Mouse (Mus musculus) MEL (cell line): ENCODE measurements at regions not wholly inside any gene's neighbourhood (a gene's known extent, or its start where the extent isn't known, plus 50 kb on each side); places are given as distances from the start of the nearest gene placed in this dataset.

Experiments
- DNase-seq: peaks from one replicate; pipeline ENCODE4 v3.0.0; 2011; ENCODE audit warnings: low read depth, low spot score
- H3K27ac ChIP-seq: 2 replicates; pipeline ENCODE4 v1.5.1; 2012; ENCODE audit warnings: low read depth, mild to moderate bottlenecking, control low read depth, low read length, moderate library complexity; ENCODE audit not compliant: control insufficient read depth
- H3K27me3 ChIP-seq, 2 experiments: fragments of 150-350 bp in 1 of 2; sonication (generic) in 1 of 2; 2 replicates each; pipeline ENCODE4 v1.6.1; 2012; ENCODE audit warnings: low read length in 2 of 2, mild to moderate bottlenecking in 2 of 2, improper control_type of control experiment in 1 of 2, moderate library complexity in 1 of 2; ENCODE audit not compliant: insufficient read depth in 2 of 2, control insufficient read depth in 1 of 2
- H3K36me3 ChIP-seq, 2 experiments: 2 replicates each; pipeline ENCODE4 v1.6.1; 2012 to 2014; ENCODE audit warnings: low read length in 2 of 2, improper control_type of control experiment in 1 of 2, inconsistent platforms in 1 of 2, mild to moderate bottlenecking in 1 of 2; ENCODE audit not compliant: insufficient read depth in 2 of 2, control insufficient read depth in 1 of 2
- H3K4me1 ChIP-seq, 2 experiments: fragments of 150-350 bp in 1 of 2; sonication (generic) in 1 of 2; 2 replicates each; pipeline ENCODE4 v1.6.1; 2012; ENCODE audit warnings: low read length in 2 of 2, improper control_type of control experiment in 1 of 2, mild to moderate bottlenecking in 1 of 2; ENCODE audit not compliant: insufficient read depth in 2 of 2, control insufficient read depth in 1 of 2
- H3K4me3 ChIP-seq, 2 experiments: fragments of 150-350 bp in 1 of 2; sonication (generic) in 1 of 2; 2 replicates each; pipeline ENCODE4 v1.5.1; 2012; ENCODE audit warnings: low read depth in 2 of 2, low read length in 2 of 2, mild to moderate bottlenecking in 2 of 2, moderate library complexity in 2 of 2, control low read depth in 1 of 2, improper control_type of control experiment in 1 of 2; ENCODE audit not compliant: control insufficient read depth in 1 of 2, insufficient read depth in 1 of 2
- H3K79me2 ChIP-seq: 2 replicates; pipeline ENCODE4 v1.6.1; 2012; ENCODE audit warnings: mild to moderate bottlenecking, low read length, moderate library complexity; ENCODE audit not compliant: control insufficient read depth, poor library complexity, insufficient read depth
- H3K9ac ChIP-seq: 2 replicates; pipeline ENCODE4 v1.6.1; 2012; ENCODE audit warnings: low read depth, mild to moderate bottlenecking, control low read depth, low read length, moderate library complexity; ENCODE audit not compliant: control insufficient read depth, poor library complexity, severe bottlenecking
- H3K9me3 ChIP-seq: fragments of 150-350 bp; sonication (generic); replicated peaks from 2 replicates; pipeline ENCODE4 v1.6.1; 2012; ENCODE audit warnings: mild to moderate bottlenecking, low read length, improper control_type of control experiment, moderate library complexity; ENCODE audit not compliant: insufficient read depth
- BHLHE40 ChIP-seq: IDR thresholded peaks from 2 replicates; pipeline ENCODE4 v1.6.1; 2012; ENCODE audit warnings: low read depth, mild to moderate bottlenecking, inconsistent platforms, low read length, improper control_type of control experiment, borderline replicate concordance
- CHD1 ChIP-seq: IDR thresholded peaks from 2 replicates; pipeline ENCODE4 v1.6.1; 2012; ENCODE audit warnings: low read depth, mild to moderate bottlenecking, inconsistent platforms, low read length, improper control_type of control experiment
- CHD2 ChIP-seq: IDR thresholded peaks from 2 replicates; pipeline ENCODE4 v1.6.1; 2011; ENCODE audit warnings: low read length, improper control_type of control experiment
- EP300 ChIP-seq, 2 experiments: IDR thresholded peaks; 2 replicates each; pipeline ENCODE4 v1.6.1; 2011; ENCODE audit warnings: improper control_type of control experiment in 2 of 2, low read length in 2 of 2, low read depth in 1 of 2, mild to moderate bottlenecking in 1 of 2
- ETS1 ChIP-seq: IDR thresholded peaks from 2 replicates; pipeline ENCODE4 v1.6.1; 2012; ENCODE audit warnings: low read depth, mild to moderate bottlenecking, inconsistent platforms, low read length, improper control_type of control experiment, moderate library complexity
- GABPA ChIP-seq: IDR thresholded peaks from 2 replicates; pipeline ENCODE4 v1.6.1; 2012; ENCODE audit warnings: low read depth, mild to moderate bottlenecking, inconsistent platforms, low read length, improper control_type of control experiment, moderate library complexity
- HCFC1 ChIP-seq: IDR thresholded peaks from 2 replicates; pipeline ENCODE4 v1.6.1; 2012; ENCODE audit warnings: low read depth, mild to moderate bottlenecking, inconsistent platforms, low read length, improper control_type of control experiment, moderate library complexity
- MXI1 ChIP-seq: IDR thresholded peaks from 2 replicates; pipeline ENCODE4 v1.6.1; 2011; ENCODE audit warnings: mild to moderate bottlenecking, low read depth, low read length, improper control_type of control experiment
- MYB ChIP-seq: IDR thresholded peaks from 2 replicates; pipeline ENCODE4 v1.6.1; 2011; ENCODE audit warnings: mild to moderate bottlenecking, low read depth, low read length, improper control_type of control experiment
- MYC ChIP-seq: IDR thresholded peaks from 2 replicates; pipeline ENCODE4 v1.6.1; 2011; ENCODE audit warnings: low read depth, mild to moderate bottlenecking, low read length, improper control_type of control experiment, moderate library complexity
- NELFE ChIP-seq: IDR thresholded peaks from 2 replicates; pipeline ENCODE4 v1.6.1; 2011; ENCODE audit warnings: low read depth, low read length, improper control_type of control experiment
- POLR2A ChIP-seq, 2 experiments: IDR thresholded peaks; 2 replicates each; pipeline ENCODE4 v1.6.1; 2011 to 2012; ENCODE audit warnings: low read length in 2 of 2, mild to moderate bottlenecking in 2 of 2, control low read depth in 1 of 2, improper control_type of control experiment in 1 of 2, low read depth in 1 of 2, moderate library complexity in 1 of 2; ENCODE audit not compliant: control insufficient read depth in 1 of 2, insufficient read depth in 1 of 2, poor library complexity in 1 of 2
- RAD21 ChIP-seq: IDR thresholded peaks from 2 replicates; pipeline ENCODE4 v1.6.1; 2011; ENCODE audit warnings: mild to moderate bottlenecking, low read depth, low read length, improper control_type of control experiment
- RCOR1 ChIP-seq: IDR thresholded peaks from 2 replicates; pipeline ENCODE4 v1.6.1; 2012; ENCODE audit warnings: low read depth, mild to moderate bottlenecking, inconsistent platforms, low read length, improper control_type of control experiment
- SIN3A ChIP-seq: IDR thresholded peaks from 2 replicates; pipeline ENCODE4 v1.6.1; 2012; ENCODE audit warnings: low read length, improper control_type of control experiment, inconsistent platforms
- TBP ChIP-seq: IDR thresholded peaks from 2 replicates; pipeline ENCODE4 v1.8.0; 2011; ENCODE audit warnings: low read depth, low read length, improper control_type of control experiment
- UBTF ChIP-seq: IDR thresholded peaks from 2 replicates; pipeline ENCODE4 v1.6.1; 2012; ENCODE audit warnings: low read depth, mild to moderate bottlenecking, inconsistent platforms, low read length, improper control_type of control experiment, moderate library complexity, borderline replicate concordance; ENCODE audit not compliant: insufficient read depth
- USF1 ChIP-seq: IDR thresholded peaks from 2 replicates; pipeline ENCODE4 v1.6.1; 2014; ENCODE audit warnings: low read depth, mild to moderate bottlenecking, inconsistent platforms, low read length, improper control_type of control experiment, moderate library complexity
- USF2 ChIP-seq, 2 experiments: IDR thresholded peaks; 2 replicates each; pipeline ENCODE4 v1.6.1; 2011 to 2012; ENCODE audit warnings: improper control_type of control experiment in 2 of 2, low read length in 2 of 2, borderline replicate concordance in 1 of 2, inconsistent platforms in 1 of 2, low read depth in 1 of 2, mild to moderate bottlenecking in 1 of 2; ENCODE audit not compliant: insufficient read depth in 1 of 2
- ZC3H11A ChIP-seq: IDR thresholded peaks from 2 replicates; pipeline ENCODE4 v1.6.1; 2012; ENCODE audit warnings: low read depth, mild to moderate bottlenecking, inconsistent platforms, low read length, improper control_type of control experiment
- ZKSCAN1 ChIP-seq: IDR thresholded peaks from 2 replicates; pipeline ENCODE4 v1.6.1; 2012; ENCODE audit warnings: low read depth, mild to moderate bottlenecking, inconsistent platforms, low read length, improper control_type of control experiment, moderate library complexity
- ZNF384 ChIP-seq: IDR thresholded peaks from 2 replicates; pipeline ENCODE4 v1.6.1; 2012; ENCODE audit warnings: low read depth, mild to moderate bottlenecking, inconsistent platforms, low read length, improper control_type of control experiment

GRCm38 (mm10) chr1:113550172-113550571 lies 1685.5 kb upstream of the Dsel start:
- Histone ChIP-seq H3K9ac (no peak overlapping the region), H3K36me3 (no peaks in the 10 kb centered on the region), H3K9me3 (no peaks in the 10 kb centered on the region), H3K27ac (no peak overlapping the region), H3K4me3 (no peak overlapping the region), H3K79me2 (no peaks in the 10 kb centered on the region), H3K27me3 (no peaks in the 10 kb centered on the region), H3K4me1 (no peaks in the 10 kb centered on the region)
- DNase-seq: no peak
- TF ChIP-seq ETS1: no peak
- TF ChIP-seq MXI1: no peak
- no peak for TF ChIP-seq EP300 (IDR thresholded peaks at IDR 0.05; ENCODE audit: low read depth in 1 of 2, low read length in 2 of 2)
- TF ChIP-seq ZC3H11A: no peak
- TF ChIP-seq ZNF384: no peak
- TF ChIP-seq UBTF: no peak
- TF ChIP-seq USF1: no peak
- no peak for TF ChIP-seq GABPA
- no peak for TF ChIP-seq CHD2
- TF ChIP-seq NELFE: no peak

DNA sequence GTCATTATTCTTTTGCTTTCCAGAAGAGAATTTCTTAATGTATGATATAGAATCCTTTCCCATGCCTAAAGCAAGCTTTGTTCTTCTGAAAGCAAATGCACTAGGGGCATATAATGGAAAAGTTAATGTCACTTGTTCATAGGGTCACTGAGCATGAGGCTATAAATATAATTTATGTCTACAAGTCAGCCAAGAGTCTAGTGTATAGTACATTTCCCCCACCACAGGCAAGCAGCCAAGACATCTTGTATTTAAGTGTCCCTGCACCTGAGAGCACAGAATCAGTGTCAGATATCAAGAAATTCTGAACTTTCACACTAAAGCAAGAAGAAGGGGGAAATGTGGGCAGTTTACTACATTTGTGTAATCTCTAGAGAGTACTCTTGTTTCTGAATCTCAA lies 1675.3 kb upstream of the Dsel start:
- Histone ChIP-seq H3K4me3 (no peak overlapping the region), H3K27me3 (no peaks in the 10 kb centered on the region), H3K9me3 (no peaks in the 10 kb centered on the region), H3K27ac (no peak overlapping the region), H3K79me2 (no peaks in the 10 kb centered on the region), H3K4me1 (no peaks in the 10 kb centered on the region), H3K9ac (no peak overlapping the region), H3K36me3 (no peaks in the 10 kb centered on the region)
- no peak for TF ChIP-seq SIN3A
- no peak for TF ChIP-seq POLR2A (IDR thresholded peaks at IDR 0.05; ENCODE audit: control insufficient read depth in 1 of 2, insufficient read depth in 1 of 2, low read depth in 1 of 2, low read length in 2 of 2, poor library complexity in 1 of 2)
- TF ChIP-seq CHD1: no peak
- no peak for TF ChIP-seq TBP
- no peak for TF ChIP-seq RCOR1
- no peak for TF ChIP-seq CHD2
- no peak for TF ChIP-seq USF2 (IDR thresholded peaks at IDR 0.05; ENCODE audit: borderline replicate concordance in 1 of 2, insufficient read depth in 1 of 2, low read depth in 1 of 2, low read length in 2 of 2)
- TF ChIP-seq MYB: no peak
- no peak for TF ChIP-seq ETS1
- TF ChIP-seq BHLHE40: no peak
- TF ChIP-seq MYC: no peak
- TF ChIP-seq ZKSCAN1: no peak
- TF ChIP-seq GABPA: no peak
- no peak for TF ChIP-seq USF1
- TF ChIP-seq UBTF: no peak
- no peak for TF ChIP-seq HCFC1
- no peak for TF ChIP-seq ZC3H11A
- TF ChIP-seq RAD21: no peak
- DNase-seq: no peak
